Mouse (Mus musculus): ENCODE measurements around the gene Fam102a. TPM values are rescaled to one million over a fixed set of nuclear protein-coding genes. Genes with fewer than 3 reads are reported as not detected.

Gene Fam102a
- total and polyA plus RNA-seq, 2 experiments from 2014 or later, result 7.2 to 17.6 TPM

DNA sequence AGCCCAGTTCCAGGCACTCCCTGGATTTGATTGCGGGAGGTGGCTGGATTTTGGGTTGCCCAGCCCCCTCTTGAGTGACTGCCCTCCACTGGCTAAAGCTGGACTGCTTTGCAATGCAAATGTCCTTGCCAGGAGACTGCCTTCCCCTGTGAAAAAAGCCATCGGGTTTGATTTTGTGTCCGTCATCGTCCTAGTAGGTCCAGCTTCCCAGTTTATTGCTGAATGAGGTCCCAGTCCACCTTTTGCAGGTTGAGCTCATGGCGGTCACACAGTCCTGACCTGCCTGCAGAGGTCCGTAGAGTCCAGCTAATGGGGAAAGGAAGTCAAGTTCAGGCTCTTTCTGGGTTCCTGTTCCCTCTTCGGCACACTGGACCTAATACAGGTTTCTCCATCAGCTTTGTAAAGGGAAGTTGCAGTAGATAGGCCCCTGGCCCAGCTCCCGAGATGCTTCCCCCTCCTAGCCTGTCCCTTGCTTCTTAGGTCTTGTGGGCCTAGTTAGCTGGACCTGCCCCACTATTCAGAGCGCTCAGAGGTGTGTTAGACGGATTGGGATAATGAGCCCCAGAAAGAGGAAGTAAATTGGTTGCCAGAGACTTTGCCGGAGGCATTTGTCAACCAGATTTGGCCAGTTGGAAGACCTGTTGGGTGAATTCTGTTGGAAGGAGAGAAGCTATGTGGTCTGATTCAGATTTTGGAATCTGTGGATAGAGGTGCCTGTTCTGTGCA lies 1.7 kb downstream of the Fam102a start:
- H3K9me3 ChIP-seq (ENCODE audit: low read length), result no peaks in the 10 kb centered on the region
- 3% methylated on average over 11 of the region's 11 CpGs for whole genome bisulfite sequencing
- peak; percentile 41 for DNase-seq
- peak overlapping the region; percentile 76 for H3K4me2 ChIP-seq (ENCODE audit: low read depth)
- ATAC-seq, result no peak
- peak overlapping the region; percentile 46 for H3K27ac ChIP-seq (ENCODE audit: low read depth, low read length)
- peaks cover 25% of the 10 kb centered on the region for H3K4me1 ChIP-seq (ENCODE audit: insufficient read depth)
- 0 out of 2 replicates have a peak, but pooled peaks have one; percentile 23 for TF ChIP-seq CTCF (IDR thresholded peaks at IDR 0.05; ENCODE audit: low read depth)
- no peaks in the 10 kb centered on the region for H3K36me3 ChIP-seq (ENCODE audit: insufficient read depth)
- peak overlapping the region; percentile 92 for H3K4me3 ChIP-seq (ENCODE audit: low read depth, low read length)
- H3K9ac ChIP-seq, result peak overlapping the region; percentile 92
- no peaks in the 10 kb centered on the region for H3K27me3 ChIP-seq (ENCODE audit: insufficient read depth, low read length)

DNA sequence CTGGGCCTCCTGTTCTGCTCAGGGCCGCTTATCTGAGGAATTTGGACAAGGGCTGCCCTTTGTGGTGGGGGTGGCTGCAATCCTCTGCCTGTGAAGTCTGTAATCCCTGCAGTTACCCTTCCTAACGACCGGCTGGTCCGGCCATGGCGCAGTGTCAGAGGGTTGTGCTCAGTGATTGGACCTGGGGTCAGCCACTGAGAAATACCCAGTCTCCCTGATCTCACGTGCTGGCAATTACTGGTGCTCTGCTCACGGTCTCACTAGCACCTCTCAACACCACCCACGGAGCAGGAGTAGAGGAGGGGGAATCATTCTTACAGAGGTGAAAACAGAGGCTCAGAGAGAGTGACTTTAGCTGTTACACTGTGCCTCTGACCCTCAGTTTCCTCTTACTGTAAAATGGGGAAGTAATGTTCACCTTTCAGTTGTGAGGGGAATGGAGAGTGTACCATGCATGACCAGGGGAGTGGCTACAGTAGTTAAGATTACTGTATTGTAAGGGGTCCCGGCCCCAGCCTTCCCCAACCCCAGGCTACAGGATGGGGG lies 2.3 kb downstream of the Fam102a start:
- Histone ChIP-seq H3K27ac (ENCODE audit: low read depth, low read length) (0 out of 2 replicates have a peak overlapping the region, but pooled peaks have one; percentile 46), H3K27me3 (ENCODE audit: insufficient read depth, low read length) (no peaks in the 10 kb centered on the region), H3K36me3 (ENCODE audit: insufficient read depth) (no peaks in the 10 kb centered on the region), H3K4me2 (ENCODE audit: low read depth) (peak overlapping the region; percentile 76), H3K4me3 (ENCODE audit: low read depth, low read length) (peak overlapping the region; percentile 92), H3K9me3 (ENCODE audit: low read length) (no peaks in the 10 kb centered on the region), H3K9ac (peak overlapping the region; percentile 92), H3K4me1 (ENCODE audit: insufficient read depth) (peaks cover 25% of the 10 kb centered on the region)
- ATAC-seq (no peak), DNase-seq (no peak)
- WGBS, result 14% methylated on average over 9 of the region's 9 CpGs
- no peak for TF ChIP-seq CTCF (IDR thresholded peaks at IDR 0.05; ENCODE audit: low read depth)

DNA sequence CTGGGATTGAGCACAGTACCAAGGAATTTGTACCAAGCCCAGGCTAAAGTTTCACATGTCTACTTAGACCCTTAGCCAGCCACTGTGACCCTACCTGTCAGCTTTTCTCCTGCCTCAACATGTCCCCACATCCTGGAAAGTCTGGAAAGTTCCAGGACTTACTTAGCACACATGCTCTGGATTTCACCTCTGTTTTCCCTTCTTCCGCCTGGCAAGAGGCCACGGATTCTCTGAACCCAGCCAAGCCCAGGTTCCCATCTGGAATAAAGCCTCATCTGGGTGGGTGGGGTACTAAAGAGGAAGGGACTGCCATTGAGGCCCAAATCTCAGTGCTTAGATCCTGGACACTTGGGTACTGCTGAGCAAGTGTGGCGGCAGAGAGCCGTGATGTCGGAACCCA lies 2.8 kb downstream of the Fam102a start:
- Histone ChIP-seq H3K9ac (0 out of 2 replicates have a peak overlapping the region, but pooled peaks have one; percentile 10), H3K4me3 (ENCODE audit: low read depth, low read length) (peak overlapping the region; percentile 92; the same call in 1 of the 2 replicates), H3K36me3 (ENCODE audit: insufficient read depth) (no peaks in the 10 kb centered on the region), H3K4me2 (ENCODE audit: low read depth) (peak overlapping the region; percentile 76), H3K4me1 (ENCODE audit: insufficient read depth) (peaks cover 25% of the 10 kb centered on the region), H3K9me3 (ENCODE audit: low read length) (no peaks in the 10 kb centered on the region), H3K27ac (ENCODE audit: low read depth, low read length) (no peak overlapping the region), H3K27me3 (ENCODE audit: insufficient read depth, low read length) (no peaks in the 10 kb centered on the region)
- ATAC-seq, result no peak
- no peak for TF ChIP-seq CTCF (IDR thresholded peaks at IDR 0.05; ENCODE audit: low read depth)
- DNase-seq, result no peak
- 75% methylated on average over 5 of the region's 5 CpGs for WGBS

DNA sequence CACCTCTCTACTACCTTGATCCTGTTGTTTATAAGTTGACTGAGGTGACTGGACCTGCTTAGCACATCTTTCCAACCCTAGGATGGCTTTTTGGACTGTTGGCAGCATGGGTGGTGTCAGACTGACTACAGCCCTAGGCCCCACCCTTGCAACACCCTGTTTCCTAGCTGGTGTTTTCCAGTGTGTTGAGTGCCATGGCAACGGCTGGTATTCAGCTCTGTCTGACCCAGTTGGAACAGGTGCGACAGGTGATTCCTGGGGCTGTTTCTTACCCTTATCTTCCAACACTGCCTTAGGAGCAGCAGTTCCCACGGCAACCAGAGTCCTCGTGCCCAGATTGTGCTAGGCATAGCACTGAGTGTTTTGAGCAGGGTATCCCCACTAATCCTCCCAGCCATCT lies 3.3 kb downstream of the Fam102a start:
- no peaks in the 10 kb centered on the region for H3K27me3 ChIP-seq (ENCODE audit: insufficient read depth, low read length)
- WGBS, result 53% methylated on average over 4 of the region's 4 CpGs
- no peaks in the 10 kb centered on the region for H3K9me3 ChIP-seq (ENCODE audit: low read length)
- peak overlapping the region; percentile 76 for H3K4me2 ChIP-seq (ENCODE audit: low read depth)
- H3K4me1 ChIP-seq (ENCODE audit: insufficient read depth), result peaks cover 25% of the 10 kb centered on the region
- no peak for TF ChIP-seq CTCF (IDR thresholded peaks at IDR 0.05; ENCODE audit: low read depth)
- H3K9ac ChIP-seq, result 0 out of 2 replicates have a peak overlapping the region, but pooled peaks have one; percentile 10
- H3K4me3 ChIP-seq (ENCODE audit: low read depth, low read length), result 0 out of 2 replicates have a peak overlapping the region, but pooled peaks have one; percentile 9
- DNase-seq (peak; percentile 8), ATAC-seq (no peak)
- H3K27ac ChIP-seq (ENCODE audit: low read depth, low read length), result no peak overlapping the region
- H3K36me3 ChIP-seq (ENCODE audit: insufficient read depth), result no peaks in the 10 kb centered on the region

DNA sequence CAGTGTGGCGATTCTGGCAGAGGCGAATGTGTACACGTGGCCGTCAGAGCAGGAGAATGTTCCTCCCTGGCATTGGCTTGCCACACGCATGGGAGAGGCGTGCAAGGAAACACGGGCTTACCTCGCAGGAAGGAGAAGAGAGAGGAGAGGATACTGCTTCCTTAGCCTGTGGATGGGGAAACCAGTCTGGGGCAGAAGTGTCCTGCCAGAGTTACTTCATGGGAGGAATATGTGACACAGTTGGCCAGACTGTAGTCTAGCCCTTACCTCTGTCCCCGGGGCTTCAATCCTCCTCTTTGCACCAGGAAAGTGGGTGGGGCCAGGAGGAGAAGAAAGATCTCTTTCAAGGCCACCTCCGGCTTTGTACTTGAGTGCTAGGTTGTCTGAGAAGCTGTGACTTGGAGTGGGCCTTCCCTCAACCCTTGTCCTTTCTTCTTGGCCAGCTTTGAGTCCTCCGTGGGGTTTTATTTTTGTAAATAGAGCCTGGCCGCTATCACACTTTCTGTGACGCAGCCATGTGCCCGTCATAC lies 4.4 kb downstream of the Fam102a start:
- WGBS, result 73% methylated on average over 14 of the region's 14 CpGs

DNA sequence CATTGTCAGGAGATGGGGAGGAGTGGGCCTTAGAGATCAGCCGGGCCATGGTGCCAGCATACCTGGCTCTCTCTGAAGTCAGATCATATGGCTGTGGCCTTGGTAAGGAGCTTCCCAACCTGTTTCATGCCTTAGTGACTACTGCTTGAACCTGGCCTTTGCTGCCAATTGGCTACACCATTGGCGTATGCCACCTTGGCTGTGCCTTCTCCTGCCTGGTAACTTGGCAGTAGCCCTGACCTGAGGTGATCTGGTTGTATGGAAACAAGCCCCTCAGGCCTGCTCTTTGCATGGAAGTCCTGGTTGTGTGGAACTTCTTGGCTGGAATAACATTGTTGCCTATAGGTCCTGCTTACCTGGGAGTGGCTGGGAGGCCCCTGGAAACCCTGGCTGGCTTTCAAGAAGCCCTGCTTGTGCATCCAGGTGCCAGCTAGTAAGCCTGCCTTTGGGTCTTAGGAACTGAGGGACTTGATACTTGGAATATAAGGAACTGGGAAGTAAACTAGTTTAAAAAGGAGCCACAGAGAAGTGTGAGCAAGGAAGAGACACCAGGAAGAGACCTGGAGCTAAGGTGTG lies 6.3 kb downstream of the Fam102a start:
- H3K4me1 ChIP-seq (ENCODE audit: insufficient read depth), result peaks cover 17% of the 10 kb centered on the region
- H3K4me3 ChIP-seq (ENCODE audit: low read depth, low read length), result no peak overlapping the region
- no peak overlapping the region for H3K9ac ChIP-seq
- no peaks in the 10 kb centered on the region for H3K36me3 ChIP-seq (ENCODE audit: insufficient read depth)
- no peaks in the 10 kb centered on the region for H3K9me3 ChIP-seq (ENCODE audit: low read length)
- 88% methylated on average over 2 of the region's 2 CpGs for WGBS
- ATAC-seq, result no peak
- no peaks in the 10 kb centered on the region for H3K27me3 ChIP-seq (ENCODE audit: insufficient read depth, low read length)
- H3K27ac ChIP-seq (ENCODE audit: low read depth, low read length), result no peak overlapping the region
- H3K4me2 ChIP-seq (ENCODE audit: low read depth), result no peak overlapping the region
- no peak for DNase-seq
- no peak for TF ChIP-seq CTCF (IDR thresholded peaks at IDR 0.05; ENCODE audit: low read depth)

More for the DNA sequence above, 4.4 kb downstream of the Fam102a start:
- Histone ChIP-seq H3K27me3 (ENCODE audit: insufficient read depth, low read length) (no peaks in the 10 kb centered on the region), H3K9me3 (ENCODE audit: low read length) (no peaks in the 10 kb centered on the region), H3K27ac (ENCODE audit: low read depth, low read length) (no peak overlapping the region), H3K4me2 (ENCODE audit: low read depth) (no peak overlapping the region), H3K9ac (no peak overlapping the region), H3K36me3 (ENCODE audit: insufficient read depth) (no peaks in the 10 kb centered on the region), H3K4me3 (ENCODE audit: low read depth, low read length) (no peak overlapping the region), H3K4me1 (ENCODE audit: insufficient read depth) (peaks cover 22% of the 10 kb centered on the region)
- no peak for DNase-seq
- TF ChIP-seq CTCF (IDR thresholded peaks at IDR 0.05; ENCODE audit: low read depth), result no peak
- no peak for ATAC-seq
